Mouse (Mus musculus): Measurements from ENCODE around the gene Nhsl1. TPM values are rescaled to one million over a fixed set of nuclear protein-coding genes. Genes with fewer than 3 reads are reported as not detected.

Nhsl1 gene
- polyA plus RNA-seq, 1 experiment from 2014 or later = 0.78 TPM

GRCm38 (mm10) chr10:18400998-18401397 lies 82.2 kb downstream of the Nhsl1 start:
- H3K27me3 ChIP-seq (ENCODE audit: control insufficient read depth, insufficient read depth, low read depth, low read length) = no peaks in the 10 kb centered on the region
- no peaks in the 10 kb centered on the region for H3K4me1 ChIP-seq (ENCODE audit: control insufficient read depth, low read depth, low read length)
- no peak overlapping the region for H3K4me3 ChIP-seq (ENCODE audit: low read depth, low read length)
- 72% methylated on average over 8 of the region's 8 CpGs for WGBS (ENCODE audit: insufficient replicate concordance)
- H3K9me3 ChIP-seq (replicated peaks; ENCODE audit: control insufficient read depth, low read length) = no peaks in the 10 kb centered on the region
- no peak for ATAC-seq (ENCODE audit: low read depth)
- no peak overlapping the region for H3K9ac ChIP-seq (ENCODE audit: low read depth, low read length)
- H3K4me2 ChIP-seq (ENCODE audit: low read depth, low read length) = no peak overlapping the region
- no peaks in the 10 kb centered on the region for H3K36me3 ChIP-seq (ENCODE audit: control insufficient read depth, insufficient read depth)
- no peak overlapping the region for H3K27ac ChIP-seq (ENCODE audit: low read length)

GRCm38 (mm10) chr10:18403992-18404391 lies 85.2 kb downstream of the Nhsl1 start:
- WGBS (ENCODE audit: insufficient replicate concordance) = 34% methylated on average over 2 of the region's 2 CpGs
- no peak for ATAC-seq (ENCODE audit: low read depth)
- Histone ChIP-seq H3K36me3 (ENCODE audit: control insufficient read depth, insufficient read depth) (no peaks in the 10 kb centered on the region), H3K27ac (ENCODE audit: low read length) (no peak overlapping the region), H3K4me3 (ENCODE audit: low read depth, low read length) (no peak overlapping the region), H3K9ac (ENCODE audit: low read depth, low read length) (no peak overlapping the region), H3K4me1 (ENCODE audit: control insufficient read depth, low read depth, low read length) (no peaks in the 10 kb centered on the region; the same call in 1 of the 2 replicates), H3K27me3 (ENCODE audit: control insufficient read depth, insufficient read depth, low read depth, low read length) (no peaks in the 10 kb centered on the region), H3K4me2 (ENCODE audit: low read depth, low read length) (no peak overlapping the region), H3K9me3 (replicated peaks; ENCODE audit: control insufficient read depth, low read length) (no peaks in the 10 kb centered on the region)

GRCm38 (mm10) chr10:18404679-18405078 lies 85.9 kb downstream of the Nhsl1 start:
- Histone ChIP-seq H3K27ac (ENCODE audit: low read length) (no peak overlapping the region), H3K4me2 (ENCODE audit: low read depth, low read length) (no peak overlapping the region), H3K4me3 (ENCODE audit: low read depth, low read length) (no peak overlapping the region), H3K9ac (ENCODE audit: low read depth, low read length) (no peak overlapping the region), H3K4me1 (ENCODE audit: control insufficient read depth, low read depth, low read length) (no peaks in the 10 kb centered on the region; the same call in 1 of the 2 replicates), H3K36me3 (ENCODE audit: control insufficient read depth, insufficient read depth) (no peaks in the 10 kb centered on the region), H3K27me3 (ENCODE audit: control insufficient read depth, insufficient read depth, low read depth, low read length) (no peaks in the 10 kb centered on the region), H3K9me3 (replicated peaks; ENCODE audit: control insufficient read depth, low read length) (no peaks in the 10 kb centered on the region)
- WGBS (ENCODE audit: insufficient replicate concordance) = 62% methylated on average over 5 of the region's 5 CpGs
- no peak for ATAC-seq (ENCODE audit: low read depth)

GRCm38 (mm10) chr10:18407062-18407830 lies 88.5 kb downstream of the Nhsl1 start:
- Histone ChIP-seq H3K36me3 (ENCODE audit: control insufficient read depth, insufficient read depth) (no peaks in the 10 kb centered on the region), H3K4me3 (ENCODE audit: low read depth, low read length) (peak overlapping the region; percentile 55), H3K27ac (ENCODE audit: low read length) (no peak overlapping the region), H3K4me1 (ENCODE audit: control insufficient read depth, low read depth, low read length) (no peaks in the 10 kb centered on the region; the same call in 1 of the 2 replicates), H3K4me2 (ENCODE audit: low read depth, low read length) (peak overlapping the region; percentile 51), H3K27me3 (ENCODE audit: control insufficient read depth, insufficient read depth, low read depth, low read length) (no peaks in the 10 kb centered on the region), H3K9ac (ENCODE audit: low read depth, low read length) (peak overlapping the region; percentile 5; the same call in 1 of the 2 replicates), H3K9me3 (replicated peaks; ENCODE audit: control insufficient read depth, low read length) (no peaks in the 10 kb centered on the region)
- ATAC-seq (ENCODE audit: low read depth) = peak; percentile 87
- under 1% methylated on average over 21 of the region's 21 CpGs for WGBS (ENCODE audit: insufficient replicate concordance)

GRCm38 (mm10) chr10:18408128-18408527 lies 89.3 kb downstream of the Nhsl1 start:
- H3K36me3 ChIP-seq (ENCODE audit: control insufficient read depth, insufficient read depth) = no peaks in the 10 kb centered on the region
- no peak overlapping the region for H3K4me3 ChIP-seq (ENCODE audit: low read depth, low read length)
- H3K9ac ChIP-seq (ENCODE audit: low read depth, low read length) = no peak overlapping the region
- H3K27ac ChIP-seq (ENCODE audit: low read length) = no peak overlapping the region
- no peaks in the 10 kb centered on the region for H3K9me3 ChIP-seq (replicated peaks; ENCODE audit: control insufficient read depth, low read length)
- ATAC-seq (ENCODE audit: low read depth) = no peak
- H3K27me3 ChIP-seq (ENCODE audit: control insufficient read depth, insufficient read depth, low read depth, low read length) = no peaks in the 10 kb centered on the region
- WGBS (ENCODE audit: insufficient replicate concordance) = 35% methylated on average over 11 of the region's 11 CpGs
- no peaks in the 10 kb centered on the region; the same call in 1 of the 2 replicates for H3K4me1 ChIP-seq (ENCODE audit: control insufficient read depth, low read depth, low read length)
- H3K4me2 ChIP-seq (ENCODE audit: low read depth, low read length) = peak overlapping the region; percentile 51

GRCm38 (mm10) chr10:18408635-18409034 lies 89.8 kb downstream of the Nhsl1 start:
- H3K4me3 ChIP-seq (ENCODE audit: low read depth, low read length) = no peak overlapping the region
- no peak overlapping the region for H3K4me2 ChIP-seq (ENCODE audit: low read depth, low read length)
- no peaks in the 10 kb centered on the region for H3K27me3 ChIP-seq (ENCODE audit: control insufficient read depth, insufficient read depth, low read depth, low read length)
- no peak for ATAC-seq (ENCODE audit: low read depth)
- no peaks in the 10 kb centered on the region for H3K36me3 ChIP-seq (ENCODE audit: control insufficient read depth, insufficient read depth)
- no peak overlapping the region for H3K27ac ChIP-seq (ENCODE audit: low read length)
- H3K4me1 ChIP-seq (ENCODE audit: control insufficient read depth, low read depth, low read length) = no peaks in the 10 kb centered on the region; the same call in 1 of the 2 replicates
- H3K9ac ChIP-seq (ENCODE audit: low read depth, low read length) = no peak overlapping the region
- 63% methylated on average over 9 of the region's 9 CpGs for whole genome bisulfite sequencing (ENCODE audit: insufficient replicate concordance)
- no peaks in the 10 kb centered on the region for H3K9me3 ChIP-seq (replicated peaks; ENCODE audit: control insufficient read depth, low read length)

- Histone ChIP-seq H3K27me3 (ENCODE audit: control insufficient read depth, insufficient read depth, low read depth, low read length) (no peaks in the 10 kb centered on the region), H3K9me3 (replicated peaks; ENCODE audit: control insufficient read depth, low read length) (no peaks in the 10 kb centered on the region), H3K27ac (ENCODE audit: low read length) (no peak overlapping the region), H3K4me3 (ENCODE audit: low read depth, low read length) (no peak overlapping the region), H3K9ac (ENCODE audit: low read depth, low read length) (no peak overlapping the region), H3K36me3 (ENCODE audit: control insufficient read depth, insufficient read depth) (no peaks in the 10 kb centered on the region), H3K4me1 (ENCODE audit: control insufficient read depth, low read depth, low read length) (no peaks in the 10 kb centered on the region; the same call in 1 of the 2 replicates), H3K4me2 (ENCODE audit: low read depth, low read length) (no peak overlapping the region)
- 51% methylated on average over 2 of the region's 2 CpGs for WGBS (ENCODE audit: insufficient replicate concordance)
- no peak for ATAC-seq (ENCODE audit: low read depth)
These were observed 90.3 kb downstream of the Nhsl1 start for GRCm38 (mm10) chr10:18409068-18409467.

DNA sequence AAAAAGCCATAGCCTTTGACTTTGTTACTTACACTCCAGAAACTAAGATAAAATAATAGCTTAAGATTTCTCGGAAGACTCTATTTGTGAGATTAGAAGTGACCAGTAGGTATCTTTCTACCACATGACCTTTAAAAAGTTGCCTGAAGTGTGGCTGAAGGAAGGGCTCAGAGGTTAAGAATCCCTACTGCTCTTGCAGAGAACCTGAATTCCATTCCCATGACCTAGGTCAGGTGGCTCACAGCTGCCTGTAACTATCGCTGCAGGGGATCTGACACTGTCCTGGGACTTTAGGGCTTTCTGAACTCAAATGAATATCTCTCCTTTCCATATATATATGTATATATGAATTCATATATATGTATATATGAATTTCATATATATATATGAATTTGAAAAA lies 92.5 kb downstream of the Nhsl1 start:
- Histone ChIP-seq H3K9me3 (replicated peaks; ENCODE audit: control insufficient read depth, low read length) (no peaks in the 10 kb centered on the region), H3K4me2 (ENCODE audit: low read depth, low read length) (no peak overlapping the region), H3K36me3 (ENCODE audit: control insufficient read depth, insufficient read depth) (no peaks in the 10 kb centered on the region), H3K27me3 (ENCODE audit: control insufficient read depth, insufficient read depth, low read depth, low read length) (no peaks in the 10 kb centered on the region), H3K4me3 (ENCODE audit: low read depth, low read length) (no peak overlapping the region), H3K27ac (ENCODE audit: low read length) (no peak overlapping the region), H3K9ac (ENCODE audit: low read depth, low read length) (no peak overlapping the region), H3K4me1 (ENCODE audit: control insufficient read depth, low read depth, low read length) (no peaks in the 10 kb centered on the region; the same call in 1 of the 2 replicates)
- WGBS (ENCODE audit: insufficient replicate concordance) = 64% methylated on average over 2 of the region's 2 CpGs
- no peak for ATAC-seq (ENCODE audit: low read depth)

- H3K4me3 ChIP-seq (ENCODE audit: low read depth, low read length) = no peak overlapping the region
- 70% methylated on average over 11 of the region's 11 CpGs for WGBS (ENCODE audit: insufficient replicate concordance)
- H3K27me3 ChIP-seq (ENCODE audit: control insufficient read depth, insufficient read depth, low read depth, low read length) = no peaks in the 10 kb centered on the region
- no peaks in the 10 kb centered on the region for H3K36me3 ChIP-seq (ENCODE audit: control insufficient read depth, insufficient read depth)
- no peak overlapping the region for H3K27ac ChIP-seq (ENCODE audit: low read length)
- no peak overlapping the region for H3K4me2 ChIP-seq (ENCODE audit: low read depth, low read length)
- H3K9ac ChIP-seq (ENCODE audit: low read depth, low read length) = no peak overlapping the region
- no peaks in the 10 kb centered on the region for H3K9me3 ChIP-seq (replicated peaks; ENCODE audit: control insufficient read depth, low read length)
- no peak for ATAC-seq (ENCODE audit: low read depth)
- no peaks in the 10 kb centered on the region for H3K4me1 ChIP-seq (ENCODE audit: control insufficient read depth, low read depth, low read length)
These were observed 97.2 kb downstream of the Nhsl1 start for GRCm38 (mm10) chr10:18415946-18416345.

Data from liver, embryonic 16.5 days (tissue).